Mouse (Mus musculus) layer of hippocampus, postnatal 14 days (tissue): ENCODE results near the gene Vav2. TPM values are rescaled to one million over a fixed set of nuclear protein-coding genes. Genes with fewer than 3 reads are reported as not detected.

Source experiments
- DNase-seq, 2 experiments: peaks; one replicate each; pipeline ENCODE4 v3.0.0; 2021 to 2022; ENCODE audit warnings: low spot score in 2 of 2, mixed read lengths in 1 of 2
- total RNA-seq, 2 experiments: library from RNA; stranded (reverse); gene quantifications; 2 replicates each; pipeline ENCODE4 v1.2.3; 2021

Gene Vav2
- total RNA-seq, 2 experiments from 2014 or later: 19.5 to 21.8 TPM

- no peak for DNase-seq
Measured at GRCm38 (mm10) chr2:27286971-27287710, 139.7 kb downstream of the Vav2 start.

- no peak for DNase-seq
Measured at GRCm38 (mm10) chr2:27284441-27284840, 142.4 kb downstream of the Vav2 start.

GRCm38 (mm10) chr2:27281771-27282170 lies 145.1 kb downstream of the Vav2 start:
- no peak for DNase-seq

- DNase-seq: peak; percentile 71 to 78
Measured at GRCm38 (mm10) chr2:27280920-27281611, 145.8 kb downstream of the Vav2 start.

GRCm38 (mm10) chr2:27278859-27279258 lies 148.0 kb downstream of the Vav2 start:
- no peak for DNase-seq

- DNase-seq: no peak
Measured at GRCm38 (mm10) chr2:27268325-27268724, 158.5 kb downstream of the Vav2 start.

- DNase-seq: no peak
Measured at GRCm38 (mm10) chr2:27265819-27266218, 161.0 kb downstream of the Vav2 start.

GRCm38 (mm10) chr2:27262984-27263383 lies 163.8 kb downstream of the Vav2 start:
- no peak for DNase-seq

GRCm38 (mm10) chr2:27251434-27251833 lies 175.4 kb downstream of the Vav2 start:
- DNase-seq: no peak

GRCm38 (mm10) chr2:27248211-27248610 lies 178.6 kb downstream of the Vav2 start, which contains the start of gene Sardh:
Gene Sardh, minus strand, starts transcription at chr2:27248337.
- no peak for DNase-seq

GRCm38 (mm10) chr2:27247487-27247863 lies 179.4 kb downstream of the Vav2 start:
- DNase-seq: no peak

- DNase-seq: peak; percentile 51 to 74
Measured at GRCm38 (mm10) chr2:27246712-27247486, 179.9 kb downstream of the Vav2 start.

- DNase-seq: no peak
Measured at GRCm38 (mm10) chr2:27245947-27246346, 180.9 kb downstream of the Vav2 start.

- peak in 1 of 2 experiments; percentile 54 for DNase-seq
Measured at GRCm38 (mm10) chr2:27237342-27237741, 189.5 kb downstream of the Vav2 start.

- peak; percentile 83 to 84 for DNase-seq
Measured at GRCm38 (mm10) chr2:27235729-27236128, 191.1 kb downstream of the Vav2 start.

- DNase-seq: peak in 1 of 2 experiments; percentile 54
Measured at GRCm38 (mm10) chr2:27232376-27232775, 194.5 kb downstream of the Vav2 start.

GRCm38 (mm10) chr2:27229481-27230105 lies 197.2 kb downstream of the Vav2 start:
- peak in 1 of 2 experiments; percentile 67 for DNase-seq

GRCm38 (mm10) chr2:27228809-27229480 lies 197.9 kb downstream of the Vav2 start:
- no peak for DNase-seq

GRCm38 (mm10) chr2:27226572-27226971 lies 200.3 kb downstream of the Vav2 start:
- DNase-seq: no peak

GRCm38 (mm10) chr2:27223012-27223421 lies 203.8 kb downstream of the Vav2 start:
- DNase-seq: peak; percentile 71 to 72

GRCm38 (mm10) chr2:27218569-27218968 lies 208.3 kb downstream of the Vav2 start:
- DNase-seq: no peak
